Mouse (Mus musculus) kidney, postnatal 0 days (tissue): Measurements from ENCODE around the gene Lrrc42. TPM values are rescaled to one million over a fixed set of nuclear protein-coding genes. Genes with fewer than 3 reads are reported as not detected.
A peak's percentile ranks its signal among the peaks of the same experiment; 100 is the strongest.

Experiments used
- ATAC-seq: fragments of 200-750 bp; cut with Nextera tagmentation; replicated peaks from 2 replicates; pipeline ENCODE4 v1.8.0; 2017; ENCODE audit warnings: low read depth, moderate number of reproducible peaks, moderate TSS enrichment, moderate library complexity; ENCODE audit not compliant: low FRiP score
- DNase-seq: peaks from one replicate; pipeline ENCODE4 v3.0.0-alpha.2; 2016; ENCODE audit warnings: low spot score
- H3K27ac ChIP-seq: fragments of 300-500 bp; sonication (generic); 2 replicates; pipeline ENCODE4 v1.5.1; 2014; ENCODE audit warnings: mild to moderate bottlenecking
- H3K27me3 ChIP-seq: fragments of 300-500 bp; sonication (generic); 2 replicates; pipeline ENCODE4 v1.6.1; 2014; ENCODE audit warnings: low read length, mixed read lengths; ENCODE audit not compliant: insufficient read depth
- H3K36me3 ChIP-seq: fragments of 300-500 bp; sonication (generic); 2 replicates; pipeline ENCODE4 v1.6.1; 2014; ENCODE audit warnings: low read length, mixed read lengths; ENCODE audit not compliant: insufficient read depth
- H3K4me1 ChIP-seq: fragments of 300-500 bp; sonication (generic); replicated peaks from 2 replicates; pipeline ENCODE4 v1.6.1; 2014; ENCODE audit warnings: antibody characterized with exemption, low read length, mixed read lengths; ENCODE audit not compliant: insufficient read depth
- H3K4me2 ChIP-seq: fragments of 300-500 bp; sonication (generic); 2 replicates; pipeline ENCODE4 v1.6.1; 2014; ENCODE audit warnings: mild to moderate bottlenecking, low read length, moderate library complexity, mixed read lengths
- H3K4me3 ChIP-seq: fragments of 300-500 bp; sonication (generic); replicated peaks from 2 replicates; pipeline ENCODE4 v1.5.1; 2014; ENCODE audit warnings: low read depth, low read length
- H3K9ac ChIP-seq: fragments of 300-500 bp; sonication (generic); 2 replicates; pipeline ENCODE4 v1.6.1; 2014; ENCODE audit warnings: low read depth, low read length
- H3K9me3 ChIP-seq: fragments of 300-500 bp; sonication (generic); replicated peaks from 2 replicates; pipeline ENCODE4 v1.6.1; 2016; ENCODE audit warnings: low read length, inconsistent platforms, mixed read lengths
- CTCF ChIP-seq: IDR thresholded peaks from 2 replicates; pipeline ENCODE4 v1.5.1; 2016; ENCODE audit warnings: antibody characterized with exemption, low read depth, mild to moderate bottlenecking, moderate library complexity
- WGBS: fragments of 180-500 bp; shearing (Covaris S2); extraction: QIAGEN DNeasy Blood & Tissue Kit; methylation state at CpG from one replicate; pipeline ENCODE4 v1.1.7; 2014; 5-methylcytosine and 5-hydroxymethylcytosine counted together
- polyA plus RNA-seq: library from polyadenylated mRNA; unstranded; fragments of >200 nt; fragmentation: Nextera tagmentation; extraction: Ambion mirVana; gene quantifications from 2 replicates; pipeline ENCODE4 v1.2.1, GENCODE M21; 2015

The Lrrc42 gene
- polyA plus RNA-seq, 1 experiment from 2014 or later: 72.2 TPM

DNA sequence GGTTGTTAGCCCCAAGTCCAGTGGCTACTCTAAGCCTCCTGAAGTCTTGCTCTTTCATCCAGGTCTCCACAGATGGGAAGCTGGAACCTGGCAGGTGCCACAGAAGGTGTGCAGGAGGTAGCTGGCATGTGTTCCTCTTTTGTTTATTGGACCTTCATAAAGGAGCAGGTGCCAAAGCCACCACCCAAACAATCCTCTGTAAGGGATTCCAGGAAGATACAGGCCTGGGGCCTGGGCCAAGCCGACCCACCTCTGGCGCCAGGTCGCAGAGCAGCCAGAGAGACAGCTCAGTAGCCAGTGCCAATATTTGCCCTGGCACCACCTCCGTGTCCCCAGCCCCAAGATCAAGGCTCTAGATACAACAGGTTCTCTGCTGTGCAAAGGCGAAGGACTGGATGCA is 31.8 kb downstream of the Lrrc42 start:
- Histone ChIP-seq H3K27ac (no peak overlapping the region), H3K9ac (no peak overlapping the region), H3K36me3 (no peaks in the 10 kb centered on the region), H3K4me2 (no peak overlapping the region), H3K9me3 (no peaks in the 10 kb centered on the region), H3K4me3 (no peak overlapping the region), H3K27me3 (no peaks in the 10 kb centered on the region), H3K4me1 (no peaks in the 10 kb centered on the region)
- no peak for TF ChIP-seq CTCF
- 90% methylated on average over 5 of the region's 5 CpGs for WGBS
- no peak for ATAC-seq
- DNase-seq: no peak

DNA sequence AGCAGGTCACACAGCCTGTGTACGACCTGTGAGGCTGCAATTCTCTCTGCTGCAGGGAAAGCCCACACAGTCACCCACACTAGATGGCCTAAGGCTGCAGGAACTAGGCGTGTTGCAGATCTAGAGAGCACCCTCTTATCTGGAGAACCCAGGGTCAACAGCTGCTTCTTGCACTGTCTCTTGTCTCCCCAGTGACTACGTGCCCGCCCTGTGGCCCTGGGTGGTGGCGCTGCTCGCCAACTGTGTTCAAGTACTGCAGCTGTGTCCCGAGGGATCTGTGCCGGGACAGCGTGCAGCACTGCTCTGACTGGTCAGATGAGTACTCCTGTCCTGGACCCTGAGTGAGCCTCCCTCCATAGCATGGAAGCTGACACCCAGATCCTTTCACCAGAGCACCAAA is 35.8 kb downstream of the Lrrc42 start:
- H3K27me3 ChIP-seq: no peaks in the 10 kb centered on the region
- no peaks in the 10 kb centered on the region for H3K9me3 ChIP-seq
- H3K9ac ChIP-seq: no peak overlapping the region
- no peaks in the 10 kb centered on the region for H3K36me3 ChIP-seq
- DNase-seq: no peak
- 78% methylated on average over 9 of the region's 9 CpGs for WGBS
- TF ChIP-seq CTCF: no peak
- no peak overlapping the region for H3K4me2 ChIP-seq
- no peaks in the 10 kb centered on the region for H3K4me1 ChIP-seq
- no peak overlapping the region for H3K4me3 ChIP-seq
- no peak for ATAC-seq
- H3K27ac ChIP-seq: no peak overlapping the region

DNA sequence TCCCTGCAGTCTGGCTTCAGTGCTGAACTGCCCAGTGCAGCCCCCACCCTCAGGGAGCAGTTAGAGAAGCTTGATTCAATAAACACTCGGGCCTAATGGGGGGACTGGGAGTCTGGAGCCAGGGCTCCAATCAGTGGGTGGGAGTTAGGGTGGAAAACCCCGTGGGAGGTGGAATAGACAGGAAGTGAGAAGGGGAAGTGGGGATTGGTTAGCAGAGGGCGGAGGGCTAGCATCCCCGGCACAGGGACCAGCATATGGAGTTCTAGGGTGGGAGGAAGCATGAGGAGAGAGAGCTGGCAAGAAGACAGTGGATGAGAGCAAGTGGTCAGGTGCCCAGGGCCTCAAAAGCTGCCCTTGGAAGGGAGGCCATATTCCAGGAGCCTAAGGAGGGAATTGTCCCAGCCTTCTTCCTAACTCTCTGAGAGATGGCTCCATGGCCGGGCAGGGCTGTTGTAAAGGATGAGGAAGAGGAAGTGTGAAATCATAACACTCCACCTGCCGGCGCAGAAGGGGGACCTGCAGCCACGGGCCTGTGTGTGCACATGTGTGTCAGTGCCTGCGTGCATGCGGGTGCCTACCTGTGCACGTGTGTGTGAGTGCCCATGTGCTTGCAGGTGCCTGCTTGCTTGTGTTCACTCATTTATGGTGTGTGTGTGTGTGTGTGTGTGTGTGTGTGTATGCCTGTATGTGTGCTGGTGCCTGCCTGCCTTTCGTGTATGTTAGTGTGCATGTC is 39.9 kb downstream of the Lrrc42 start:
- peak; percentile 24 for DNase-seq
- Histone ChIP-seq H3K36me3 (0 out of 2 replicates have a peak, but pooled peaks cover 4% of the 10 kb centered on the region), H3K4me2 (no peak overlapping the region), H3K4me1 (no peaks in the 10 kb centered on the region), H3K9me3 (no peaks in the 10 kb centered on the region), H3K27ac (no peak overlapping the region), H3K27me3 (no peaks in the 10 kb centered on the region), H3K4me3 (no peak overlapping the region), H3K9ac (no peak overlapping the region)
- no peak for TF ChIP-seq CTCF
- 59% methylated on average over 12 of the region's 12 CpGs for whole genome bisulfite sequencing
- no peak for ATAC-seq

DNA sequence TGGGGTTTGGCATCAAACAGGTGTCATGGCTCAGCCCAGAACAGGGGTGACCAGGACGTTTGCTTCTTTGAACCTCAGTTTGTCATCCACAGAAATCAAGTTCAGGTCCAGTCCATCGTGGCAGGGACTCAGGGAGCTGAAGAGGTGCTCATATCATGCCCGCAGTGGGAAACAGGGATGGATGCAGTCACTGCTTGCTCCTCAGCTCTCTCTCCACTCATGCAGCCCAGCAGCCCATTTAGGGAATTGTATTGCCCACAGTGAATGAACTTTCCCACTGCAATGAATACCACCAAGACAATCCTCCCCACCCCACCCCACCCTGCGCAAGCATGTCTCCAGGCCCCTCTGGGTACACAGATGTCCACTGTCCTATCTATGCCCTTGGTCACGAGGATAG is 41.4 kb downstream of the Lrrc42 start:
- H3K9me3 ChIP-seq: no peaks in the 10 kb centered on the region
- ATAC-seq: no peak
- WGBS: 84% methylated on average over 5 of the region's 5 CpGs

DNA sequence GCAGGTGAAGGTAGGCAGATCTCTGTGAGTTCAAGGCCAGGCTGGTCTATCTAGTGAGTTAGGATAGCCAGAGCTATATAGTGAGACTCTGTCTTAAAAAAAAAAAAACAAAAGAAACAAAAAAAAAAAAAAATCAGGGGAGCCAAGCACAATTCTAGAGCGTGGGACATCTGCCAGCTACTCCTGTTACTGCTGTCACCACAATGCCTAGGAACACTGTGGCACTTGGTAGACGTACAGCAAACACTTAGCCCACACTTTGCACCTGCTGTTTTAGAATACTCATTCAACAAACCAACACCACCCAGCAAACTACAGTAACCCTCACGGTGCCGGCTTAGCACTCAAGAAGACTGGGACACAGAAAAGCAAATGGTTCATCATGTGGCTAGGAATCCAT is 41.9 kb downstream of the Lrrc42 start:
- H3K27me3 ChIP-seq: no peaks in the 10 kb centered on the region
- no peak overlapping the region for H3K27ac ChIP-seq
- H3K9ac ChIP-seq: no peak overlapping the region
- 74% methylated on average over 4 of the region's 4 CpGs for WGBS
- H3K4me3 ChIP-seq: no peak overlapping the region
- no peak for TF ChIP-seq CTCF
- no peak overlapping the region for H3K4me2 ChIP-seq
- H3K4me1 ChIP-seq: no peaks in the 10 kb centered on the region
- no peaks in the 10 kb centered on the region for H3K9me3 ChIP-seq
- H3K36me3 ChIP-seq: 0 out of 2 replicates have a peak, but pooled peaks cover 9% of the 10 kb centered on the region
- DNase-seq (no peak), ATAC-seq (no peak)

More for the DNA sequence above, 41.4 kb downstream of the Lrrc42 start:
- Histone ChIP-seq H3K9ac (no peak overlapping the region), H3K4me2 (no peak overlapping the region), H3K27me3 (no peaks in the 10 kb centered on the region), H3K36me3 (0 out of 2 replicates have a peak, but pooled peaks cover 9% of the 10 kb centered on the region), H3K4me1 (no peaks in the 10 kb centered on the region), H3K27ac (no peak overlapping the region), H3K4me3 (no peak overlapping the region)
- TF ChIP-seq CTCF: no peak
- no peak for DNase-seq

DNA sequence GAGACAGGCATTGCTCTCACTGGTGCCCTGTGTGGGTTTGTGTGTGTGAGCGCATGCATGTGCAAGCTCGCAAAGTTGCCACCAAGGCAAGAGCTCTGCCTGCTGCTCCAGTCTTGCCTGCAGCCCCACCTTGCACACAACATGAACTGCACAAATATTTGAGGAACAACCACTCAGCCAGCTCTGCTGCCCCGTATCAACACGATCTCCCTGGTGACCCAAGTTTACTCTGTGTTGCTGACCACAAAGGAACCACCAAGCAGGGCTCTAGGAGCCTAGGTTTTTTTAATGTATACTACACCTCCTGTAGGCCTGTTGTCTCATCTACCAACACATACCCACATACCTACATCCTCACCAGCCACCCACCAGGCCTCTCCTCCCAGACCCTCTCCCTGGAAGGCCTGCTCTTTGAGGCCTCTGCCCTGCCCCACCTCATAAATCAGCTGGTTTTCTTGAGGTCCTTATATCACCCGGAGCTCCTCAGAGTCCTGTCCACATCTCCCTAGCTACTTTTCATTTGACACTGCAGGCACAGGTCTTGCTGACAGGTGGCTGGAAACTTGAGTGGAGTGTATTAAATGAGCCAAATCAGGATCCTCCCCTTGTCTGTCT is 42.7 kb downstream of the Lrrc42 start:
- Histone ChIP-seq H3K9ac (no peak overlapping the region), H3K27ac (no peak overlapping the region), H3K4me2 (no peak overlapping the region), H3K4me1 (no peaks in the 10 kb centered on the region), H3K27me3 (no peaks in the 10 kb centered on the region), H3K36me3 (0 out of 2 replicates have a peak, but pooled peaks cover 9% of the 10 kb centered on the region), H3K9me3 (no peaks in the 10 kb centered on the region), H3K4me3 (no peak overlapping the region)
- 48% methylated on average over 5 of the region's 5 CpGs for WGBS
- TF ChIP-seq CTCF: no peak
- ATAC-seq (no peak), DNase-seq (peak; percentile 47)
